Mouse (Mus musculus): ENCODE data around the gene Uox.

- TF ChIP-seq GATA1 (IDR thresholded peaks at IDR 0.05; ENCODE audit: low read length) (no peak), TAL1 (IDR thresholded peaks at IDR 0.05; ENCODE audit: low read length) (no peak)
These were observed 46.5 kb downstream of the Uox start for GRCm38 (mm10) chr3:146616533-146617283.

Data from erythroblast, embryonic 14.5 days (primary cell).